Mouse (Mus musculus): Measurements from ENCODE around the gene Nsun4.

GRCm38 (mm10) chr4:116097211-116097610, 43.5 kb upstream of the Nsun4 start:
- TF ChIP-seq POLR2A (IDR thresholded peaks at IDR 0.05; ENCODE audit: extremely low read depth, insufficient read depth, low read length) (no peak), CTCF (IDR thresholded peaks at IDR 0.05; ENCODE audit: extremely low read depth, insufficient read depth, low read length) (no peak)

Data from cortical plate, adult 2 months (tissue).